Mouse (Mus musculus): ENCODE measurements at regions not wholly inside any gene's neighbourhood (a gene's known extent, or its start where the extent isn't known, plus 50 kb on each side); places are given as distances from the start of the nearest gene placed in this dataset.

DNA sequence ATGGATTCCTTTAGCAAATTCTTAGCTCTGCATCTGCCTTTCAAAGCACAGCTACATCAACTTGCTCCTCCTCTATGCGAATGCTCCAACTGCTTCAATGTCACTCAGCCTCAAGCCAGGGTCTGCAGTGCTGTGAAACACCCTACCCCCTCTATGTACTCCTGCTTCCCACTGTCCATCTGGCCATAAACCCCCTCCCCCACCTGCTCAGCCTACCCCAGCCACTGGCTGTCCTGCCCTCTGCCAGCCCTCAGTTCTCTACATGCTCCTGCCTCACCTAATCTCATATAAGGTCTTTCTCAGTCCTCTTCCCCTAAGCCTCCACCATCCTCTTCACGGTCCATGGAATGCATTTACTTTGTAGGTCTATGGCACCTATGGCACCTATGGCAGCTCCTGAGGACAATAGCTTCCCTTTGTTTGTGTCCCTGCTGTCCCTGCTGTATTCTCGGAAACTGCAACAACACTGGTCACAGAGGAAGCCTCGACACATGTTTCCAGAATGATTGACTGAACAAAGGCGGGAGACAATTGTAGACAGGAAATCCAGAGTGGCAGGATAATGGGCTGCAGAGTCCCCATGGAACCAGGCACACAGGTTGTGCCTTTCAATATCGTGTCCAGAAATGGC lies 441.2 kb downstream of the Prdm2 start:
- TF ChIP-seq CTCF (conservative IDR thresholded peaks at IDR 0.05; ENCODE audit: insufficient read depth, insufficient read length, low read depth, low read length) (no peak), POLR2A (IDR thresholded peaks at IDR 0.05; ENCODE audit: low read depth, low read length) (no peak)
- no peak overlapping the region for H3K27ac ChIP-seq (ENCODE audit: insufficient read depth, low read depth, low read length)
- H3K4me1 ChIP-seq (ENCODE audit: control insufficient read depth, insufficient read depth, low read length) = no peaks in the 10 kb centered on the region
- H3K4me3 ChIP-seq (ENCODE audit: insufficient read depth, low read depth, low read length) = no peak overlapping the region
- H3K27me3 ChIP-seq (replicated peaks; ENCODE audit: control insufficient read depth, insufficient read depth, low read length) = no peaks in the 10 kb centered on the region
- DNase-seq = no peak
- H3K36me3 ChIP-seq (ENCODE audit: control insufficient read depth, insufficient read depth, low read length) = no peaks in the 10 kb centered on the region
- WGBS = 59% methylated on average over 6 of the region's 6 CpGs

DNA sequence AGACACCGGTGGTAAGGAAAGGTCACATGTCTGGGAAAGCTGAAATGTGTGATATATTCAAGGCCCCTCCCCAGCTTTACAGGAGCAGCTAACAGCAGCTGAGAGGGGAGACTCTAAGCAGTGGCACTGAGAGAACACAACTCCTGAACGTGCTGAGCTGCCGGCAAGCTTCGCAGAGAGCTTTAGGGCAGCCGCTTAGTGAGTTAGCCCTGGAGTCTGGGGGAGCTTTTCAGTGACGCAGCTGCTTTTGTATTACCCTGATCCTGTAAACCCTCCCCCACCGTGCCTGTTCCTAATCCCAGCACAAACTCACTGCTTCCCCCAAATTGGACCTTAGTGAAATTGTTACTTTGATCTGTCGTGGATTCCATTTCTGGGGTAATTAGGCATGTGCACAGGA lies 442.6 kb downstream of the Prdm2 start:
- WGBS = 40% methylated on average over 8 of the region's 8 CpGs
- no peak for DNase-seq
- H3K4me3 ChIP-seq (ENCODE audit: insufficient read depth, low read depth, low read length) = no peak overlapping the region
- no peaks in the 10 kb centered on the region for H3K36me3 ChIP-seq (ENCODE audit: control insufficient read depth, insufficient read depth, low read length)
- H3K27ac ChIP-seq (ENCODE audit: insufficient read depth, low read depth, low read length) = no peak overlapping the region
- no peaks in the 10 kb centered on the region for H3K4me1 ChIP-seq (ENCODE audit: control insufficient read depth, insufficient read depth, low read length)
- no peaks in the 10 kb centered on the region for H3K27me3 ChIP-seq (replicated peaks; ENCODE audit: control insufficient read depth, insufficient read depth, low read length)
- TF ChIP-seq CTCF (conservative IDR thresholded peaks at IDR 0.05; ENCODE audit: insufficient read depth, insufficient read length, low read depth, low read length) (no peak), POLR2A (IDR thresholded peaks at IDR 0.05; ENCODE audit: low read depth, low read length) (no peak)

DNA sequence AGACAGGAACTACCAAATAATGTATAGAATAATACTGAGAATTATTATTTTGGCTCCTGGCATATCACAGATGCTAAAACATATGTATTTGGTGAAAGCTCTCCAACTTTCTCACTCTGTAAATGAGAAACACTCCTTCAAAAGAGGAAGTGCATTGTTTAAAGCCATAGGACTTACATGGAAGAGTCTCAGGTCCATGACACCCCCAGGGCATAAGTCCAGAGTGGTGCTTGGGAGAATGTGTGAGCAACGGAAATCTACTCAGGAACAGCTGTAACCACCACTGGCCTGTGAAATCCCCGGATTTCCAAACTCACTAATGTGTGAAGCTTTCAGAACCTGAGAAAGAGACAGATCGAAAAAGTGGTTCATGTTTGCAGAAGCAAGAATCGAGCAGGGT lies 445.1 kb downstream of the Prdm2 start:
- 47% methylated on average over 4 of the region's 4 CpGs for WGBS
- TF ChIP-seq POLR2A (IDR thresholded peaks at IDR 0.05; ENCODE audit: low read depth, low read length) = no peak
- no peak for TF ChIP-seq CTCF (conservative IDR thresholded peaks at IDR 0.05; ENCODE audit: insufficient read depth, insufficient read length, low read depth, low read length)
- no peak overlapping the region for H3K4me3 ChIP-seq (ENCODE audit: insufficient read depth, low read depth, low read length)
- no peaks in the 10 kb centered on the region for H3K4me1 ChIP-seq (ENCODE audit: control insufficient read depth, insufficient read depth, low read length)
- no peak for DNase-seq
- H3K27me3 ChIP-seq (replicated peaks; ENCODE audit: control insufficient read depth, insufficient read depth, low read length) = no peaks in the 10 kb centered on the region
- H3K27ac ChIP-seq (ENCODE audit: insufficient read depth, low read depth, low read length) = no peak overlapping the region
- H3K36me3 ChIP-seq (ENCODE audit: control insufficient read depth, insufficient read depth, low read length) = no peaks in the 10 kb centered on the region

DNA sequence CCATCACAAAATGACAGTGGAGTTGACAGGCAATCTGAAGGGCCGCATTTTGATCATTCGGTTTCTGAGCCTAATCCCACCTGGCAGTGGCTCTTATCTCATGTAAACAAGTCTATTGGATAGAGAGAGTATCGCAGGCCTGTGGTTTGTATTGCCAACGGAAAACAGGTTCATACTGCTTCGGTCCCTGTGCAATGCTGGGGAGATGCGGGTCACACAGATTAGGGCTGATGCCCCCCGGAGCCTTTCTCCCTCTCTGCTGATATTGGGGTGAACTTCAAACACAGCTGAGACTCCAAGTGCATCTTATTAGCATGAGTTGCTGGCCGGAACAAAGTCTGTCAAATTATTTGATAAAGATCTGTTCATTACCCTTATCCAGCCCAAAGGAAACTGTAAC lies 451.2 kb downstream of the Prdm2 start:
- H3K4me3 ChIP-seq (ENCODE audit: insufficient read depth, low read depth, low read length) = no peak overlapping the region
- TF ChIP-seq POLR2A (IDR thresholded peaks at IDR 0.05; ENCODE audit: low read depth, low read length) (no peak), CTCF (conservative IDR thresholded peaks at IDR 0.05; ENCODE audit: insufficient read depth, insufficient read length, low read depth, low read length) (no peak)
- no peak overlapping the region for H3K27ac ChIP-seq (ENCODE audit: insufficient read depth, low read depth, low read length)
- no peak for DNase-seq
- H3K4me1 ChIP-seq (ENCODE audit: control insufficient read depth, insufficient read depth, low read length) = no peaks in the 10 kb centered on the region
- no peaks in the 10 kb centered on the region for H3K27me3 ChIP-seq (replicated peaks; ENCODE audit: control insufficient read depth, insufficient read depth, low read length)
- 84% methylated on average over 8 of the region's 8 CpGs for WGBS
- no peaks in the 10 kb centered on the region for H3K36me3 ChIP-seq (ENCODE audit: control insufficient read depth, insufficient read depth, low read length)

DNA sequence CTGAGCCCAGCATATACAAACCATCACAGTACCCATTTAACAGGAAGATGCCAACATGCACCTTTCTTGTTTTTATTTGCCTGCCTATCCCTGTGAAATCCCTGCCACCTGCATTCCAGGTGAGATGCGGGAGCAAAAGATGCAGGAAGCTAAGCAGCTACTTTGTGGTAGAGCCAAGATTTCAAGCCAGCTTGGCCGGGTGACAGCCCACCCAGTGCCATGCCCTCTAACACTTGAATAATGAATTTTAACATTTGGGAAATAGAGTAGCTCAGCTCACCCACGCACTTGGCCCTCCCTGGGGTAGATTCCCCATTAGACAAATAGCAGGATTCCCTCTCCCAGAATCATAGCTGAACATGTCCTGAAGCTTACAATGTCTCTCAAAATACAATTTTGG lies 454.7 kb downstream of the Prdm2 start:
- no peaks in the 10 kb centered on the region for H3K27me3 ChIP-seq (replicated peaks; ENCODE audit: control insufficient read depth, insufficient read depth, low read length)
- H3K27ac ChIP-seq (ENCODE audit: insufficient read depth, low read depth, low read length) = no peak overlapping the region
- no peaks in the 10 kb centered on the region for H3K36me3 ChIP-seq (ENCODE audit: control insufficient read depth, insufficient read depth, low read length)
- no peaks in the 10 kb centered on the region for H3K4me1 ChIP-seq (ENCODE audit: control insufficient read depth, insufficient read depth, low read length)
- WGBS = 74% methylated on average over 3 of the region's 3 CpGs
- TF ChIP-seq CTCF (conservative IDR thresholded peaks at IDR 0.05; ENCODE audit: insufficient read depth, insufficient read length, low read depth, low read length) = no peak
- no peak for TF ChIP-seq POLR2A (IDR thresholded peaks at IDR 0.05; ENCODE audit: low read depth, low read length)
- H3K4me3 ChIP-seq (ENCODE audit: insufficient read depth, low read depth, low read length) = no peak overlapping the region
- no peak for DNase-seq

DNA sequence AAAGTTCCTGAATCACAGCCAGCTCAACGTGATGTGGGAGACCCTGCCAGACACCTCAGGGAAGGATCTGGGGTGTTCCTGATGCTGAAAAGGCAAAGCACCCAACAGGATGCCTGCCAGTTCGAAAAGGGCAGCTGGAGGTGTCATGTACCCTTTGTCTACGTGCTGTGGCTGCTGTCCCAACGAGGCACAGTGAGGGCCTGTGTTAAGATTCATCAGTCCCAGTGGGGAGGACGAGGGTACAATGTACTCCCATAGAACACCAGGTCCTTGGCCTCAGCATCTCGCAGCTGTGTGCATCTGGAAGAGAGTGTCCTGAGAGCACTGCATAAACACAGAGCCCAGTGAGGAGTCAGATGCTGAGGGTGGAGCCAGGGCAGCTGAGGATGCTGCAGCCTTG lies 456.5 kb downstream of the Prdm2 start:
- no peak overlapping the region for H3K27ac ChIP-seq (ENCODE audit: insufficient read depth, low read depth, low read length)
- TF ChIP-seq CTCF (conservative IDR thresholded peaks at IDR 0.05; ENCODE audit: insufficient read depth, insufficient read length, low read depth, low read length) (no peak), POLR2A (IDR thresholded peaks at IDR 0.05; ENCODE audit: low read depth, low read length) (no peak)
- no peak overlapping the region for H3K4me3 ChIP-seq (ENCODE audit: insufficient read depth, low read depth, low read length)
- no peaks in the 10 kb centered on the region for H3K36me3 ChIP-seq (ENCODE audit: control insufficient read depth, insufficient read depth, low read length)
- DNase-seq = no peak
- no peaks in the 10 kb centered on the region for H3K4me1 ChIP-seq (ENCODE audit: control insufficient read depth, insufficient read depth, low read length)
- no peaks in the 10 kb centered on the region for H3K27me3 ChIP-seq (replicated peaks; ENCODE audit: control insufficient read depth, insufficient read depth, low read length)
- 70% methylated on average over 6 of the region's 6 CpGs for WGBS

DNA sequence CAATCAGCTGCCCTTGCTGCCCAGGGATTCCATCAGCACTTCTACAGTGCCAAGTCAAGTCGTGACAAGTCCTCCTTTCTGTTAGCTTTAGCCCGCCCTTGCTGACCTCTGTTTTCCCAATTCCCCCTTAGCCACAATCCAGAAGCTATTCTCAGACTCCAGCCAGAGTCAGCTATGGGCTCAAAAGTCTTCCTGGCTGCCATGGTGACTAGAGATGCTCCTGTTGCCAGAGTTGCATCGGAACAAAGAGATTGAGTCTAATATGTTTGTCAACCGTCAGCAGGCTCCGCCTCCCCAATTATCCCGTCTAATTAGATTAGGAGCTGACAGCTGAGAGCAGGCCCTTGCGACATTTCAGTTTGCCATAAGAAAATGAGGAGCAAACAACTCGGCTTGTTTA lies 462.9 kb downstream of the Prdm2 start:
- H3K27me3 ChIP-seq (replicated peaks; ENCODE audit: control insufficient read depth, insufficient read depth, low read length) = no peaks in the 10 kb centered on the region
- peak; percentile 7 for DNase-seq
- no peak overlapping the region for H3K27ac ChIP-seq (ENCODE audit: insufficient read depth, low read depth, low read length)
- TF ChIP-seq POLR2A (IDR thresholded peaks at IDR 0.05; ENCODE audit: low read depth, low read length) (no peak), CTCF (conservative IDR thresholded peaks at IDR 0.05; ENCODE audit: insufficient read depth, insufficient read length, low read depth, low read length) (no peak)
- no peaks in the 10 kb centered on the region for H3K36me3 ChIP-seq (ENCODE audit: control insufficient read depth, insufficient read depth, low read length)
- H3K4me1 ChIP-seq (ENCODE audit: control insufficient read depth, insufficient read depth, low read length) = no peaks in the 10 kb centered on the region
- 61% methylated on average over 8 of the region's 8 CpGs for WGBS
- no peak overlapping the region for H3K4me3 ChIP-seq (ENCODE audit: insufficient read depth, low read depth, low read length)
